Mouse (Mus musculus): ENCODE results near the gene H2-Oa. TPM values are rescaled to one million over a fixed set of nuclear protein-coding genes. Genes with fewer than 3 reads are reported as not detected.

H2-Oa gene
- polyA plus RNA-seq, 1 experiment from 2014 or later = 1.1 TPM

DNA sequence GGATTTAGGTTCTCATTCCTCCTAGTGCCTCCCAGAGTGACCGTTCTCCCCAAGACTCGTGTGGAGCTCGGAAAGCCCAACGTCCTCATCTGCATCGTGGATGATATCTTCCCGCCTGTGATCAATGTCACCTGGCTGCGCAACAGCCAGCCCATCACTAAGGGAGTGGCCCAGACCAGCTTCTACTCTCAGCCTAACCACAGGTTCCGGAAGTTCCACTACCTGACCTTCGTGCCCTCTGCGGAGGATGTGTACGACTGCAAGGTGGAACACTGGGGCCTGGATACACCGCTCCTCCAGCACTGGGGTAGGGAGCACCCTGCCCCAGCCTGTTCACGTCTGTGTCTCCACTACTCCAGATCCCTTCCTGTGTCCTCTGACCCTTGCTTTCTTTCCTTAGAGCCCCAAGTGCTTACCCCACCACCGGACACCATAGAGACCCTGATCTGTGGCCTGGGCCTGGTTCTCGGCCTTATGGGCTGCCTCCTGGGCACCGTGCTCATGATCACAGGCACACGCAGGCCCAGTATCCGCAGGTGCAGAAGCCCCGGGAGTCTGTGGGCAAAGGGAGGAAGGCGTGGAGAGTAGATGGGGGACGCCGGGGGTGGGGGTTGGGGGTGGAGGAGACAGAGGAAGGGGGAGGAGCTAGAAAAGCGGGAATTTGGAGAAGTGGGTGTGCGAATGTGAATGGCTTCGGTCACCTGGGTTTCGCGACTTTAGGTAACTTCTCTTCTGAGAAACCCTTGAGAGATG, 2.3 kb downstream of the H2-Oa start:
- Histone ChIP-seq H3K36me3 (ENCODE audit: control insufficient read depth, insufficient read depth, low read length) (no peaks in the 10 kb centered on the region), H3K27me3 (replicated peaks; ENCODE audit: control insufficient read depth, insufficient read depth, low read length) (no peaks in the 10 kb centered on the region), H3K4me1 (replicated peaks; ENCODE audit: control insufficient read depth, insufficient read depth, low read length) (0 out of 2 replicates have a peak, but pooled peaks cover 3% of the 10 kb centered on the region), H3K27ac (ENCODE audit: low read depth) (no peak overlapping the region), H3K4me3 (ENCODE audit: low read depth, low read length) (no peak overlapping the region), H3K9me3 (ENCODE audit: control insufficient read depth, low read length) (no peaks in the 10 kb centered on the region), H3K9ac (ENCODE audit: low read length) (no peak overlapping the region), H3K4me2 (ENCODE audit: low read length) (no peak overlapping the region; the same call in 1 of the 2 replicates)
- ATAC-seq (replicated peaks; ENCODE audit: low FRiP score, low TSS enrichment, low read depth) = no peak
- 81% methylated on average over 27 of the region's 27 CpGs for WGBS
- no peak for DNase-seq (ENCODE audit: low spot score)

- Histone ChIP-seq H3K4me3 (ENCODE audit: low read depth, low read length) (no peak overlapping the region), H3K4me2 (ENCODE audit: low read length) (no peak overlapping the region), H3K36me3 (ENCODE audit: control insufficient read depth, insufficient read depth, low read length) (no peaks in the 10 kb centered on the region), H3K27ac (ENCODE audit: low read depth) (no peak overlapping the region), H3K9ac (ENCODE audit: low read length) (no peak overlapping the region), H3K27me3 (replicated peaks; ENCODE audit: control insufficient read depth, insufficient read depth, low read length) (no peaks in the 10 kb centered on the region), H3K4me1 (replicated peaks; ENCODE audit: control insufficient read depth, insufficient read depth, low read length) (0 out of 2 replicates have a peak, but pooled peaks cover 7% of the 10 kb centered on the region), H3K9me3 (ENCODE audit: control insufficient read depth, low read length) (no peaks in the 10 kb centered on the region)
- ATAC-seq (replicated peaks; ENCODE audit: low FRiP score, low TSS enrichment, low read depth) (no peak), DNase-seq (ENCODE audit: low spot score) (no peak)
- WGBS = 75% methylated on average over 3 of the region's 3 CpGs
Observed at GRCm38 (mm10) chr17:34096497-34097010, 4.4 kb downstream of the H2-Oa start.

GRCm38 (mm10) chr17:34097272-34097671, 5.1 kb downstream of the H2-Oa start:
- no peaks in the 10 kb centered on the region for H3K36me3 ChIP-seq (ENCODE audit: control insufficient read depth, insufficient read depth, low read length)
- H3K27ac ChIP-seq (ENCODE audit: low read depth) = no peak overlapping the region
- DNase-seq (ENCODE audit: low spot score) = no peak
- no peak overlapping the region for H3K9ac ChIP-seq (ENCODE audit: low read length)
- no peaks in the 10 kb centered on the region for H3K27me3 ChIP-seq (replicated peaks; ENCODE audit: control insufficient read depth, insufficient read depth, low read length)
- no peak overlapping the region for H3K4me3 ChIP-seq (ENCODE audit: low read depth, low read length)
- no peak overlapping the region for H3K4me2 ChIP-seq (ENCODE audit: low read length)
- WGBS = 73% methylated on average over 5 of the region's 5 CpGs
- no peak for ATAC-seq (replicated peaks; ENCODE audit: low FRiP score, low TSS enrichment, low read depth)
- H3K4me1 ChIP-seq (replicated peaks; ENCODE audit: control insufficient read depth, insufficient read depth, low read length) = 0 out of 2 replicates have a peak, but pooled peaks cover 7% of the 10 kb centered on the region
- H3K9me3 ChIP-seq (ENCODE audit: control insufficient read depth, low read length) = no peaks in the 10 kb centered on the region

- H3K36me3 ChIP-seq (ENCODE audit: control insufficient read depth, insufficient read depth, low read length) = no peaks in the 10 kb centered on the region
- 37% methylated on average over 10 of the region's 10 CpGs for WGBS
- ATAC-seq (replicated peaks; ENCODE audit: low FRiP score, low TSS enrichment, low read depth) = no peak
Observed at GRCm38 (mm10) chr17:34098709-34099479, 6.8 kb downstream of the H2-Oa start.

GRCm38 (mm10) chr17:34099531-34099930, 7.4 kb downstream of the H2-Oa start:
- Histone ChIP-seq H3K27ac (ENCODE audit: low read depth) (no peak overlapping the region), H3K4me1 (replicated peaks; ENCODE audit: control insufficient read depth, insufficient read depth, low read length) (0 out of 2 replicates have a peak, but pooled peaks cover 7% of the 10 kb centered on the region), H3K9ac (ENCODE audit: low read length) (no peak overlapping the region), H3K4me2 (ENCODE audit: low read length) (no peak overlapping the region), H3K9me3 (ENCODE audit: control insufficient read depth, low read length) (no peaks in the 10 kb centered on the region), H3K36me3 (ENCODE audit: control insufficient read depth, insufficient read depth, low read length) (no peaks in the 10 kb centered on the region), H3K4me3 (ENCODE audit: low read depth, low read length) (no peak overlapping the region), H3K27me3 (replicated peaks; ENCODE audit: control insufficient read depth, insufficient read depth, low read length) (no peaks in the 10 kb centered on the region)
- ATAC-seq (replicated peaks; ENCODE audit: low FRiP score, low TSS enrichment, low read depth) (no peak), DNase-seq (ENCODE audit: low spot score) (no peak)
- WGBS = 49% methylated on average over 5 of the region's 5 CpGs

More at GRCm38 (mm10) chr17:34098709-34099479, 6.8 kb downstream of the H2-Oa start:
- no peak overlapping the region for H3K4me3 ChIP-seq (ENCODE audit: low read depth, low read length)
- DNase-seq (ENCODE audit: low spot score) = no peak
- H3K4me2 ChIP-seq (ENCODE audit: low read length) = no peak overlapping the region
- H3K9me3 ChIP-seq (ENCODE audit: control insufficient read depth, low read length) = no peaks in the 10 kb centered on the region
- no peak overlapping the region for H3K9ac ChIP-seq (ENCODE audit: low read length)
- no peaks in the 10 kb centered on the region for H3K27me3 ChIP-seq (replicated peaks; ENCODE audit: control insufficient read depth, insufficient read depth, low read length)
- 0 out of 2 replicates have a peak, but pooled peaks cover 7% of the 10 kb centered on the region for H3K4me1 ChIP-seq (replicated peaks; ENCODE audit: control insufficient read depth, insufficient read depth, low read length)
- H3K27ac ChIP-seq (ENCODE audit: low read depth) = no peak overlapping the region

DNA sequence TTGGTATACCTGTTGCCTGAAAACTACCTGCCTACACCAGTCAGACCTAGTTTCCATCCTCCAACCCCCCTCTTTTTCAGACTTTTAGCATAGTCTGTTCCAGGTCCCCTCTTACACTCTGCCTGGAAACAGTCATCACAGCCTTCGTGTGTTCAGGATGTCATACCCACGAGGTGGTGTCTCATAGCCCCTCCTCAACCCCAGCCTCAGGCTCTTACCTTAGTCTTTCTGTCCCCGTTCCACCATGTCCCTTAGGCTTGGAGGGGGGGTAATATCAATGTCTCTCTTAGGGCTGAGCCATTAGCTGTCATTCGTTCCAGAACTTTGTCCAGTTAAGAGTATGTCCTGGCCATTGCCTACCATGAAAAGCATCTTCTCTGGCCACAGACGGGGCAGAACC, 9.0 kb downstream of the H2-Oa start:
- WGBS = 31% methylated on average over 5 of the region's 5 CpGs
- H3K36me3 ChIP-seq (ENCODE audit: control insufficient read depth, insufficient read depth, low read length) = no peaks in the 10 kb centered on the region
- no peaks in the 10 kb centered on the region for H3K9me3 ChIP-seq (ENCODE audit: control insufficient read depth, low read length)
- no peak overlapping the region for H3K27ac ChIP-seq (ENCODE audit: low read depth)
- no peak overlapping the region for H3K4me2 ChIP-seq (ENCODE audit: low read length)
- no peaks in the 10 kb centered on the region for H3K27me3 ChIP-seq (replicated peaks; ENCODE audit: control insufficient read depth, insufficient read depth, low read length)
- 0 out of 2 replicates have a peak, but pooled peaks cover 7% of the 10 kb centered on the region for H3K4me1 ChIP-seq (replicated peaks; ENCODE audit: control insufficient read depth, insufficient read depth, low read length)
- ATAC-seq (replicated peaks; ENCODE audit: low FRiP score, low TSS enrichment, low read depth) = 0 out of 2 replicates have a peak, but pooled peaks have one; percentile 11
- DNase-seq (ENCODE audit: low spot score) = no peak
- H3K9ac ChIP-seq (ENCODE audit: low read length) = no peak overlapping the region
- no peak overlapping the region for H3K4me3 ChIP-seq (ENCODE audit: low read depth, low read length)

GRCm38 (mm10) chr17:34101604-34102032, 9.5 kb downstream of the H2-Oa start:
- WGBS = 8% methylated on average over 12 of the region's 12 CpGs
- peak; percentile 99 for DNase-seq (ENCODE audit: low spot score)
- Histone ChIP-seq H3K9ac (ENCODE audit: low read length) (no peak overlapping the region), H3K27me3 (replicated peaks; ENCODE audit: control insufficient read depth, insufficient read depth, low read length) (no peaks in the 10 kb centered on the region), H3K9me3 (ENCODE audit: control insufficient read depth, low read length) (no peaks in the 10 kb centered on the region), H3K4me2 (ENCODE audit: low read length) (peak overlapping the region; percentile 22; the same call in 1 of the 2 replicates), H3K36me3 (ENCODE audit: control insufficient read depth, insufficient read depth, low read length) (no peaks in the 10 kb centered on the region), H3K27ac (ENCODE audit: low read depth) (no peak overlapping the region), H3K4me3 (ENCODE audit: low read depth, low read length) (0 out of 2 replicates have a peak overlapping the region, but pooled peaks have one; percentile 4), H3K4me1 (replicated peaks; ENCODE audit: control insufficient read depth, insufficient read depth, low read length) (0 out of 2 replicates have a peak, but pooled peaks cover 7% of the 10 kb centered on the region)
- ATAC-seq (replicated peaks; ENCODE audit: low FRiP score, low TSS enrichment, low read depth) = peak; percentile 81

DNA sequence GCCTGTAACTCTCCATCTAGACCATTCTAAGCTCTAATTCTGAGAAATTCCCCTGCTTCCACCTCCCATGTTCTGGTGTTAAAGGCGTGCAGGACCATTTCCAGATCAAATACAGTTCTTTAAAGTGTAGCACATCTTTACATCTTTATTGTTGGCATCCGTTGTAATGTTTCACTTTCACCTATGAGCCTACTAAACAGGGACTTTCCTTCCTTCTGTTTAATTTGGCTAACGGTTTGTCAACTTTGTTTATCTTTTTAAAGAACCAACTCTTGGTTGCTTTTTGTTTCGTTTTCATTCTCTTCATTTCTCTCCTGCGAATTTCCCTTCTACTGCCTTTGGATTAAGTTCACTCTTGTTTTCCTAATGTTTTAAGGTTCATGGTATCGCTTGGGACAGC, 10.7 kb downstream of the H2-Oa start:
- Histone ChIP-seq H3K4me3 (ENCODE audit: low read depth, low read length) (no peak overlapping the region), H3K9me3 (ENCODE audit: control insufficient read depth, low read length) (no peaks in the 10 kb centered on the region), H3K9ac (ENCODE audit: low read length) (no peak overlapping the region), H3K36me3 (ENCODE audit: control insufficient read depth, insufficient read depth, low read length) (no peaks in the 10 kb centered on the region), H3K4me2 (ENCODE audit: low read length) (no peak overlapping the region), H3K27ac (ENCODE audit: low read depth) (no peak overlapping the region), H3K27me3 (replicated peaks; ENCODE audit: control insufficient read depth, insufficient read depth, low read length) (no peaks in the 10 kb centered on the region), H3K4me1 (replicated peaks; ENCODE audit: control insufficient read depth, insufficient read depth, low read length) (0 out of 2 replicates have a peak, but pooled peaks cover 7% of the 10 kb centered on the region)
- 67% methylated on average over 6 of the region's 6 CpGs for WGBS
- DNase-seq (ENCODE audit: low spot score) = no peak
- ATAC-seq (replicated peaks; ENCODE audit: low FRiP score, low TSS enrichment, low read depth) = no peak

All from intestine, embryonic 14.5 days (tissue).